Mouse (Mus musculus): Measurements from ENCODE around the gene Picalm. TPM values are rescaled to one million over a fixed set of nuclear protein-coding genes. Genes with fewer than 3 reads are reported as not detected.

The Picalm gene
- polyA plus RNA-seq, 1 experiment from 2014 or later = 51.1 TPM

DNA sequence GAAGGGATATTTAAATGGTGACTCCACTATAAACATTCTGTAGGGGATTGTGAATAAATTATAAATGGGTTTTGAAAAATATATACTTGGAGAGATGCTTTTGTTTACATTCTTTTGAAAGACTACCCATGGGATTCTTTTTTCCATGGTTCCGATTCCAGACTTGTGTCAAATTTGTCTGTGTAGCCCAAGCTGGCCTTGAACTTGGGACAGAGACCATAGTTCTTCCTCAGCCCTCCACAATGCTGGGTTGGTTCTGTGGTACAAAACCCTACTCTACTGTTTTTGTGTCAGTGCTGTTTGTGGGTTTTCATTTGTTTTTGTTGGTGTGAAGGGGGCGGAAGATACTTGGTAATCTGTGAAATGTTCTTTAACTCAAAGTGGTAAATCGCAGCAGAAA is 2.3 kb downstream of the Picalm start:
- Histone ChIP-seq H3K4me2 (peak overlapping the region; percentile 70), H3K9me3 (replicated peaks) (no peaks in the 10 kb centered on the region), H3K27ac (peak overlapping the region; percentile 99), H3K36me3 (peaks cover 6% of the 10 kb centered on the region), H3K4me3 (replicated peaks) (peak overlapping the region; percentile 98), H3K4me1 (replicated peaks) (peaks cover 55% of the 10 kb centered on the region), H3K27me3 (no peaks in the 10 kb centered on the region), H3K9ac (peak overlapping the region; percentile 99)
- ATAC-seq (ENCODE audit: low read depth) (no peak), DNase-seq (no peak)
- WGBS (ENCODE audit: insufficient replicate concordance) = 29% methylated on average over 3 of the region's 3 CpGs

DNA sequence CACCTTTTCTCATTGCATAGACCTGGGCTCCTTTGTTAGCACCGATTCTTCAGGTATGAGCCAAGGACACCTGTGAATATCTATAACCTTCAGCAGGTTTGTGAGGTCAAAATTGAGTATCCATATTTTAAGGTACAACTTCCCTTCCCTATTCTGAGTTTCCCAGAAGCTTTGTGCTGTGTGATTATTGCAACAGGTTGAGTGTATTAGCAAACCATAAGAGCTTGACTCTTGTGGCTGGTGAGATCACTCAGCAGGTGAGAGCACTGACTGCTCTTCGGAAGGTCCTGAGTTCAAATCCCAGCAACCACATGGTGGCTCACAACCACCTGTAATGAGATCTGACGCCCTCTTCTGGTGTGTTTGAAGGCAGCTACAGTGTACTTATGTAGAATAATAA is 6.7 kb downstream of the Picalm start:
- H3K9me3 ChIP-seq (replicated peaks) = no peaks in the 10 kb centered on the region
- ATAC-seq (ENCODE audit: low read depth) (no peak), DNase-seq (no peak)
- peak overlapping the region; percentile 44 for H3K4me2 ChIP-seq
- peak overlapping the region; percentile 39; the same call in 1 of the 2 replicates for H3K27ac ChIP-seq
- H3K9ac ChIP-seq = peak overlapping the region; percentile 18; the same call in 1 of the 2 replicates
- 69% methylated on average over 3 of the region's 3 CpGs for WGBS (ENCODE audit: insufficient replicate concordance)
- peaks cover 6% of the 10 kb centered on the region for H3K36me3 ChIP-seq
- H3K4me1 ChIP-seq (replicated peaks) = peaks cover 76% of the 10 kb centered on the region
- no peaks in the 10 kb centered on the region for H3K27me3 ChIP-seq
- H3K4me3 ChIP-seq (replicated peaks) = peak overlapping the region; percentile 18

DNA sequence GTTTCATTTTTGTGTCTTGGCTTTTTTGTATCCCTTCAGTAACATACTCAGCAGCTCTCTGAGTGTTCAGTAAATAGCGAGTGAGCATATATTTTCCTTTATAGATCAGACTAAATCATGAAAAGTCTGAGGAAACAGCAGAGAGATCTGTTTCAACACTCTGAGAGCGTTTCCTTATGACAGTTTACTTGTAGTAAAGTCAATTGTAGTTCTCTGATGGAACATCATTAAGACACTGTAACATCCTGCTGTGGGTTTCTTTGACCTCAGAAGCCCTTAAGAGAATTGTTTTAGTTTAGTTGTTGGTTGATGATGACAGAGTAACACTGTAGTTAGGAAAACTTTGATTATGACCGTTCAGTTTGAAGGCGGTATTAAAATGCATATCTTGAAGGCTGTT is 8.3 kb downstream of the Picalm start:
- WGBS (ENCODE audit: insufficient replicate concordance) = 65% methylated on average over 4 of the region's 4 CpGs
- H3K4me3 ChIP-seq (replicated peaks) = peak overlapping the region; percentile 33
- DNase-seq (no peak), ATAC-seq (ENCODE audit: low read depth) (no peak)
- peak overlapping the region; percentile 53 for H3K9ac ChIP-seq
- H3K9me3 ChIP-seq (replicated peaks) = no peaks in the 10 kb centered on the region
- H3K27me3 ChIP-seq = no peaks in the 10 kb centered on the region
- H3K4me1 ChIP-seq (replicated peaks) = peaks cover 87% of the 10 kb centered on the region
- H3K4me2 ChIP-seq = peak overlapping the region; percentile 48
- peak overlapping the region; percentile 67 for H3K27ac ChIP-seq
- peaks cover 6% of the 10 kb centered on the region for H3K36me3 ChIP-seq

DNA sequence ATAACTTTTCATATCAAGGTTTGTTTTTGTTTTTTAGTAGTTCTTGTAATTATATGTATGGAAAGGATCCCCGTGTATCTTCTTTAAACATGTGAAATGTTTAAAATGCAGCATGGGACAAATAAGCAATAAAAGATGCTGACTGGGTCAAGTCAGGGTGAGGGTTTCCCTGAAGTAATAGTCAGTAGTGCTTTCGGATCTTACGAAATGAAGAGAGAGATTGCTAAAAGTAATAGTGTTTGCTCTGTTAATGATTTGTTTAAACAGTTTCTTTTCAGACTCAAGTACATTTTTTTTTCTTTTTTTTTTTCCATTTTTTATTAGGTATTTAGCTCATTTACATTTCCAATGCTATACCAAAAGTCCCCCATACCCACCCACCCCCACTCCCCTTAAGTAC is 10.3 kb downstream of the Picalm start:
- DNase-seq = no peak
- WGBS (ENCODE audit: insufficient replicate concordance) = 73% methylated on average over 3 of the region's 3 CpGs
- H3K27ac ChIP-seq = peak overlapping the region; percentile 76; the same call in 1 of the 2 replicates
- no peaks in the 10 kb centered on the region for H3K27me3 ChIP-seq
- H3K9me3 ChIP-seq (replicated peaks) = no peaks in the 10 kb centered on the region
- ATAC-seq (ENCODE audit: low read depth) = no peak
- H3K36me3 ChIP-seq = peaks cover 6% of the 10 kb centered on the region
- H3K4me1 ChIP-seq (replicated peaks) = peaks cover 82% of the 10 kb centered on the region
- H3K9ac ChIP-seq = no peak overlapping the region
- no peak overlapping the region for H3K4me2 ChIP-seq
- no peak overlapping the region for H3K4me3 ChIP-seq (replicated peaks)

DNA sequence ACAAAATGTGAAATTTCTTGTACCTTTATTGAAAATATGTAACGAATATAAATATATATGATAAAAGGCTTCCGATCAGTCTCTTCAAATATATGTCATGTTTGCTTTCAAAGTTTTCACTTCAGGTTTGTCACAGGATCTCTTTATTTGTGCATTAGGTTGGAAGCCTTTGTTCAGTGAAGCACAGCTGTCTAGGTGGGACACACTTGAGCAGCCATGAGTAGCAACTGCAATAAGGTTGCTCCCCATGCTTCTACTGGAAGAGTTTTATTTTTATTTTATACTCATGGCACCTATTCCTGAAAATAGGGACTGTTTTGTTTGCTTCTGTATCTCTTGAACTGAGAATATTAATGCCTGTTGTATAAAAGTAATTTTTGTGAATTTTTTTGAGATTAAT is 14.3 kb downstream of the Picalm start:
- peak overlapping the region; percentile 89 for H3K27ac ChIP-seq
- ATAC-seq (ENCODE audit: low read depth) (no peak), DNase-seq (no peak)
- peak overlapping the region; percentile 61 for H3K4me2 ChIP-seq
- H3K4me3 ChIP-seq (replicated peaks) = peak overlapping the region; percentile 37
- H3K36me3 ChIP-seq = peaks cover 4% of the 10 kb centered on the region; the same call in 1 of the 2 replicates
- peaks cover 81% of the 10 kb centered on the region for H3K4me1 ChIP-seq (replicated peaks)
- H3K9me3 ChIP-seq (replicated peaks) = no peaks in the 10 kb centered on the region
- 66% methylated on average over 2 of the region's 2 CpGs for WGBS (ENCODE audit: insufficient replicate concordance)
- peak overlapping the region; percentile 69 for H3K9ac ChIP-seq
- H3K27me3 ChIP-seq = no peaks in the 10 kb centered on the region

DNA sequence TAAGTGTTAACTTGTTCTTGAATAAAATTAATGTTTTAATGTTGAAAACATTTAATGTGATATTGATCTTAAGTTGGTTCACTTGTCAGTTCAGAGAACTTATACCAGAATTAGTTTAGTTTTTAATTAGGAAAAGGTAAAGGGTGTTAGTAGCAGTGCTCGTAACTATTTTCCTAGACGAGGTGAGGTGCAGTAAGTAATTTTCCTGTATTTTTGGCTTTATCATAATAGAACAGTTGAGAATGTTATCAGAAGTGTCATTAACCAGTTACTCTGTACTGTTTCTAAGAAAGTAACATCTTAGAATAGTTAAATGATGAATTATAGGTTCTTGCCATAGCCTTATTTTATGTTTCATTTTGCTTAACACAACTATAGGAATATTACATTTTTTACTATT is 15.0 kb downstream of the Picalm start:
- Histone ChIP-seq H3K27me3 (no peaks in the 10 kb centered on the region), H3K4me2 (peak overlapping the region; percentile 61), H3K4me1 (replicated peaks) (peaks cover 79% of the 10 kb centered on the region), H3K4me3 (replicated peaks) (peak overlapping the region; percentile 37), H3K36me3 (peaks cover 4% of the 10 kb centered on the region; the same call in 1 of the 2 replicates), H3K27ac (peak overlapping the region; percentile 97), H3K9me3 (replicated peaks) (no peaks in the 10 kb centered on the region), H3K9ac (peak overlapping the region; percentile 65)
- ATAC-seq (ENCODE audit: low read depth) (peak; percentile 24), DNase-seq (no peak)
- WGBS (ENCODE audit: insufficient replicate concordance) = 5% methylated on average over 2 of the region's 2 CpGs

DNA sequence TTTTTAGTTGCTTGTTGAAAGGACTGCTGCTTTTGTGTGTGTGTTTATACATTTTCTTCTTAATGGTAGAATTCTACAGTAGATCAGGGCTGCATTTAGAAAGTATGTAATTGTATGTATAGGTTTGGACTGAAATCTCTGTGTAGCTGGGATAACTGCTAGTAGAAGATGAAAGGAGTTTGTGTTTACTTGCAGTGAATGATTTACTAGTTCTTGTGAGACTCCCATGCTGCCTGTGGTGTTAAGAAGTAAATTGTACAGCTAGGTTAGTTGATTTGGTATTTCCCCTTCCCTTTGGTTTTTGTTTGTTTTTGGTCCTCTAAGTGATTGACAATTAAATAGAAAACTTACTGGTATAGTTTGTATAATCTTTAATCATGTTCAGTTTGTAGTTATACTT is 15.4 kb downstream of the Picalm start:
- Histone ChIP-seq H3K4me2 (peak overlapping the region; percentile 65), H3K36me3 (peaks cover 6% of the 10 kb centered on the region; the same call in 1 of the 2 replicates), H3K27me3 (no peaks in the 10 kb centered on the region), H3K4me1 (replicated peaks) (peaks cover 78% of the 10 kb centered on the region), H3K9ac (peak overlapping the region; percentile 74), H3K9me3 (replicated peaks) (no peaks in the 10 kb centered on the region), H3K27ac (peak overlapping the region; percentile 97), H3K4me3 (replicated peaks) (peak overlapping the region; percentile 18; the same call in 1 of the 2 replicates)
- DNase-seq (no peak), ATAC-seq (ENCODE audit: low read depth) (no peak)

DNA sequence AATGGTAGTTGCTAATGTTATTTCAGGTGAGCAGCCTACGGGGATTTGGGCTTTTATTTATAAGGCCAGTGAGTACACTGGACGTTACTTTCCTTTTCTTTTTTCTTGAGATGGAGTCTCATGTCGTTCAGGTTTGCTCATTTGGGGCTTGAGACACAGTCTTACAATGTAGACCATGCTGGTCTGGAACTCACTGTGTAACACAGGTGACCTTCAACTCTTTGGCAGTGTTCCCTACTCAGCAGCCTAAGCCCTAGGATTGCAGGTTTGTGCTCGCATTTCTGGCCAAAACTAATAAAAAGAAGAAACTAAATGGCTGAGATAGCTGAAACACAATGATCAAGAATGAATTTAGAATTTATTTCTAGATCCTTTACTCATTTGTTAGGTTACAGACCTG is 15.9 kb downstream of the Picalm start:
- DNase-seq (no peak), ATAC-seq (ENCODE audit: low read depth) (peak; percentile 65)
- H3K9ac ChIP-seq = peak overlapping the region; percentile 74
- WGBS (ENCODE audit: insufficient replicate concordance) = 26% methylated on average over 4 of the region's 4 CpGs
- H3K4me1 ChIP-seq (replicated peaks) = peaks cover 77% of the 10 kb centered on the region
- H3K4me2 ChIP-seq = peak overlapping the region; percentile 65
- peak overlapping the region; percentile 97 for H3K27ac ChIP-seq
- H3K27me3 ChIP-seq = no peaks in the 10 kb centered on the region
- no peaks in the 10 kb centered on the region for H3K9me3 ChIP-seq (replicated peaks)
- peaks cover 8% of the 10 kb centered on the region for H3K36me3 ChIP-seq
- peak overlapping the region; percentile 43 for H3K4me3 ChIP-seq (replicated peaks)

DNA sequence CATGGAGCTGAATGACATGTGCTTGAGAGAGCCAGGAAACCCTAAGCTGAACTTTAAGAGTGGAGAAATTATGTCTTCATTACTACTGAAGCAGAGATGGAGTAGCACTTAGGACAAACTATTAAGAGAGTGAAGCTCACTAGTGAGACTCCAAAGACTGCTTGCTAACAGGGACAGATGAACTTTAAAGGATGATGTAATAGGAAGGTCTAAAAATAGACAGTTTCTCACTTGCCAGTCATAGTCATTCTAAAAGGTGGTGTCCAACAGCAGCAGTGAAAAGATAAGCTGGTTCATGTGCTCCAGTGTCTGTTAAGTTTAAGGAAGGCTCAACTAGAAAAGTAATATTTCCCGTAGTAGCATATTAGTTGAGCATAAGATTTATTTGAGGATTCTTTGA is 16.3 kb downstream of the Picalm start:
- Histone ChIP-seq H3K4me2 (peak overlapping the region; percentile 65), H3K4me1 (replicated peaks) (peaks cover 77% of the 10 kb centered on the region), H3K27me3 (no peaks in the 10 kb centered on the region), H3K36me3 (peaks cover 13% of the 10 kb centered on the region), H3K27ac (peak overlapping the region; percentile 97), H3K9me3 (replicated peaks) (no peaks in the 10 kb centered on the region), H3K9ac (peak overlapping the region; percentile 74), H3K4me3 (replicated peaks) (peak overlapping the region; percentile 43)
- WGBS (ENCODE audit: insufficient replicate concordance) = 9% methylated on average over 1 of the region's 1 CpGs
- ATAC-seq (ENCODE audit: low read depth) = peak; percentile 88
- DNase-seq = peak; percentile 56

DNA sequence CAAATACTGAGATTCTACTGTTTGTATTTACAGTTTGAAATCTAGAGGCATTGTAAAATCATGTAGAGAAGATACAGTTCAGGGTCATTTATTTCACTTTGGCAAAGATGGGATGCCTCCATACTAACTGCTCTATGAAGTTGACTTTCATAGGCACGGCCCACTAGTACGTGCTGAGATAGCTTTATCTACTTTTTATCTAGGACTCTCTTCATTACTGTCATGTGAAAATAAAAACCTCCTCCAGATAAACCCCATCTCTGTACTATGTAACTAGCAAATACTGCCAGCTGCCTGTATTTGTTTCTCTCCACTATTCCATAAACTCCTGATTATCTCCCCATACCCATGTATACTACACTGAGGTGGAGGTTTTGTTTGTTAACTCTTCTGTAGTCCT is 18.0 kb downstream of the Picalm start:
- WGBS (ENCODE audit: insufficient replicate concordance) = 4% methylated on average over 2 of the region's 2 CpGs
- DNase-seq (no peak), ATAC-seq (ENCODE audit: low read depth) (peak; percentile 45)
- Histone ChIP-seq H3K9ac (peak overlapping the region; percentile 64), H3K36me3 (peaks cover 24% of the 10 kb centered on the region), H3K4me1 (replicated peaks) (peaks cover 73% of the 10 kb centered on the region), H3K27ac (peak overlapping the region; percentile 89), H3K4me2 (peak overlapping the region; percentile 61), H3K9me3 (replicated peaks) (no peaks in the 10 kb centered on the region), H3K27me3 (no peaks in the 10 kb centered on the region), H3K4me3 (replicated peaks) (peak overlapping the region; percentile 14; the same call in 1 of the 2 replicates)

DNA sequence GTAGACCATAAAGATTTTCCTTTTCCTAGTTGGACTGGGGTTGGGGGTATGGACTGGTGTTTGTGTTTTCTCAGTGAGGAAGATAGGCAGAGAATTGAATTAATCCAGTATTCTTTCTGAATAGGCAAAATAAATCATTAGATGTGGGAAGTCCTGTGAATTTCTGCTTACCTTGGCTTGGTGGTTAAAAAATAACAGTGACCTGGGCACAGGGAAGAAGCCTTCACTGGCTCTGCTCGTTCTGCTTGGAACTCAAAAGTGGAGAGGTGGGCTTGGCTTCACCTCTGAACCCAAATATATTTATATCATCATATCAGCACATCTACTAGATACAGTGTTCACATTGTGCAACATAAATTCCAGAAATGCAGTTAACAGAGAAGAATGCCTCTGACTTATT is 18.5 kb downstream of the Picalm start:
- DNase-seq (no peak), ATAC-seq (ENCODE audit: low read depth) (no peak)
- peak overlapping the region; percentile 89 for H3K27ac ChIP-seq
- no peaks in the 10 kb centered on the region for H3K9me3 ChIP-seq (replicated peaks)
- H3K9ac ChIP-seq = peak overlapping the region; percentile 64
- 79% methylated on average over 1 of the region's 1 CpGs for WGBS (ENCODE audit: insufficient replicate concordance)
- peaks cover 26% of the 10 kb centered on the region for H3K36me3 ChIP-seq
- H3K27me3 ChIP-seq = no peaks in the 10 kb centered on the region
- H3K4me3 ChIP-seq (replicated peaks) = peak overlapping the region; percentile 14; the same call in 1 of the 2 replicates
- H3K4me1 ChIP-seq (replicated peaks) = peaks cover 69% of the 10 kb centered on the region
- peak overlapping the region; percentile 61 for H3K4me2 ChIP-seq

DNA sequence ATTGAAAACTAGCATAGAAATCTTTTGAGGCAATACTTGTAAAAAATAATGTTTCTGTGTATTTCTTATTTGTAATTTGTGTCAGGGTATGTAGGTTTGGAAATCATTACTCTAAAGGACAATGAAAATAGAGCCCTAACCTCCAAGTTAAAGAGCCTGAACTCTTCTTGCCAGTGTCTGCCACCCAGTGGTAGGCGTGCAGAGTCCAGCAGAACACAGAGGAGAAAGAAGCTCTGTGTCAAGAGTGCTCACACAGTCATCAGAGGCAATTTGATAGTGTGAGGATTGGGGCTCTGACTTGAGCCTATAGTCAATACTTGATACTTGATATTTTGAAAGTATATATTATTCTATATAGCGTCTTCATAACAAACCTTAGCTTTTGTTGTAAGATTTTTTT is 20.3 kb downstream of the Picalm start:
- H3K27ac ChIP-seq = no peak overlapping the region; the same call in 1 of the 2 replicates
- 46% methylated on average over 2 of the region's 2 CpGs for WGBS (ENCODE audit: insufficient replicate concordance)
- no peak overlapping the region for H3K4me3 ChIP-seq (replicated peaks)
- H3K9ac ChIP-seq = no peak overlapping the region
- H3K4me2 ChIP-seq = no peak overlapping the region
- DNase-seq = peak; percentile 53
- ATAC-seq (ENCODE audit: low read depth) = 0 out of 2 replicates have a peak, but pooled peaks have one; percentile 16
- H3K4me1 ChIP-seq (replicated peaks) = peaks cover 57% of the 10 kb centered on the region
- no peaks in the 10 kb centered on the region for H3K27me3 ChIP-seq
- H3K36me3 ChIP-seq = peaks cover 30% of the 10 kb centered on the region
- no peaks in the 10 kb centered on the region for H3K9me3 ChIP-seq (replicated peaks)
